Mouse (Mus musculus): ENCODE data around the gene Mterf1b. TPM values are rescaled to one million over a fixed set of nuclear protein-coding genes. Genes with fewer than 3 reads are reported as not detected.

Gene Mterf1b
- polyA plus RNA-seq, 1 experiment from 2014 or later: 5.6 TPM

DNA sequence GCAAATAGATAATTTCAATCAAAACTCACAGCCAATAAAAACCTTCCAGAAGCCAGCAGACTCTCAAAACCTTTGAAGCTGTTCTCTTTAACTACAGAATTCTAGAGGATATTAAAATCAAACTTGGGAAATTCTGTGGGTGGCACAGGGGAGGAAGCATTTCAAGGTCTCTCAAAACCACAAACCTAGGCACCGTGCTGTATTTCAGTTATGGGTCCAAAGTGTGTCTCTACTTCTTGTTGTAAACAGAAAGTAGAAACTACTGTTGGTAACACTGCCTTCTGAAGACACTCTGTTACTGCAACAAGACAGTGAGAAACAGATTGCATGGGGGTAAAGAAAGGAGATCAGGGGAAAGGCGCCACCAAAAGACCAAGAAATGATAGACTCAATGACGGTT, 52.8 kb downstream of the Mterf1b start:
- no peak for DNase-seq (ENCODE audit: low spot score)

GRCm38 (mm10) chr5:4246095-4246494, 53.9 kb downstream of the Mterf1b start:
- no peak for DNase-seq (ENCODE audit: low spot score)

Other genes with a start within 250 kb of the Mterf1b start
- gene Cyp51, start 87.6 kb upstream of the Mterf1b start, polyA plus RNA-seq (2015; fragmentation: Nextera tagmentation; extraction: Ambion mirVana): 32.7 and 35.4 TPM in 2 replicates